Mouse (Mus musculus) olfactory bulb, adult 2 months (tissue): ENCODE data around the gene Pop5.

ENCODE experiments used
- CTCF ChIP-seq: fragments of 200-500 bp; IDR thresholded peaks from 2 replicates; pipeline ENCODE4 v1.5.1; 2012; ENCODE audit warnings: low read depth, mild to moderate bottlenecking, low read length, moderate library complexity; ENCODE audit not compliant: insufficient read depth
- POLR2A ChIP-seq: fragments of 200-500 bp; IDR thresholded peaks from 2 replicates; pipeline ENCODE4 v1.6.1; 2012; ENCODE audit warnings: mild to moderate bottlenecking, low read depth, low read length, moderate library complexity; ENCODE audit not compliant: insufficient read depth

DNA sequence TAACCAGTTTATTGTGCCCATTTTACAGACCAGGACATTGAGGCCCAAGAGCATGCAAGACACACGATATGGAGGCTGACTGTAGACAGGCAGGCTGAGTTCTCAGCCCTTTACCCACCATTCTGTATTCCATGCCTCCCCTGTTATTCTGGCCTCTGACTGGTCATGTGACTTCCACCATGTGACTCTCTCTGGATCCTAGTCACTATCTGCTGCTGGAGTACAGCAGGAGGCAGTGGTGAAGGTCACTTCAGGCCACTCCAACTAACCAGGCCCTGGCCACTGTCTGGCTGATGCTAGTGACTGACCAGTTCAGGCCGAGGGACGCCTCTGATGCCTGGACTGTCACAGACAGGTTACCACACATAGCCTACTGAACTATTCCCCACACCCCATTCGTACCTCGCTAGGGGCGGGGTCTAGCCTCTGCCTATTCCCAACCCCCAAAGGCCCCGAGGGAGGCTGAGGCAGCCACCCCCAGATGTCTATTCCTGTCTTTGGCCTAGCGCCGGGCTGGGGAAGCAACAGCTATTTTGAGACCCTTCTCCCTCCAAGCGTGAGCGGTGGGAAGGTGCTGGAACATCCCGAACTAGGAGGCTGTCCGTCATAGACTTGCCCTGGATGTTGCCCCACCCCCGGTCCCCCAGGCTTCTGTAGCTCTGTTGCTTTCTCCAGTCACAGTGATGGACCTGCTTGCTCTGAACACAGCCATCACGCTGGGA lies 4.6 kb upstream of the Pop5 start:
- TF ChIP-seq CTCF (no peak), POLR2A (no peak)
